ENCODE assay signal across 18 mouse cellular contexts in the genomic region with DNA sequence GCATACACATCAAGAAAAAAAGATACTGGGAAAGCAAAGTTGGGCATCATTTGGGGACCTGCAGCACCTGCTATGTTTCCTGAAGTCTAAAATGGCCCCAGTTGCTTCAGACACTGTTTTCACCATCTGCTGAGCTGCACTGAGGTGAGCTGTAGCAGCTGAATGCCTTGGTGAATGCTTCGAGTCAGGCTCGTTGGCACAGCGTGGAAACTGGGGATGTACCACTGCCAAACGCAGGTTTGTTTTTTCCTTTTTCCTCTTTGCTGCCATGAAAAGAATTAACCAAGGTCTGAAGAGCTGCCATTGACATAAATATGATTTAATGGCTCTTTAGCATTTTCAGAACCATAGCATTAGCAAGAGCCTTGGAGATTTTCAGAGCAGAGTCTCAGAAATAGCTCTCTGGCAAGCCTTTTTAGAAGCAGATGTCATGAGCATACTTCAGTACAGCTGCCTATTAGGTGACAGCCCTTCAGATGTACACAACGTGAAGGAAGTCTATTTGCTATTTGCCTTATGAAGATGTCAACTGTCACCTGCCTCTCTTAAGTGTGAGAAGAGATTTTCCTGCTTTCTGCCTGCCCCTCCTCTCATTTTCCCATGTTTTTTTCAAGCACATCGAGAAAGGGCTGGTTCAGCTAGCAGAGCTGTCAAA.
A peak's percentile ranks its signal among the peaks of the same experiment; 100 is the strongest.
DNase-seq lines count a peak whose midpoint lies in the region; ATAC-seq and TF ChIP-seq lines count a peak whose summit lies in the region.
"Had no signal": no experiment of that assay in that cellular context is flagged by ENCODE, and none has a peak within 500 bp of the region (broad histone marks: within the 10 kb centered on the region; RNA-seq: fewer than 3 reads in every experiment).

No protein-coding gene starts in this region.

- H3K9ac ChIP-seq in hindbrain, embryonic 14.5 days: no peak overlapping the region
- H3K9ac ChIP-seq in midbrain, embryonic 14.5 days (replicated peaks; ENCODE audit: low read length): no peak overlapping the region
- H3K9ac ChIP-seq in forebrain, postnatal 0 days: no peak overlapping the region
- no peak overlapping the region for H3K9ac ChIP-seq in midbrain, postnatal 0 days (replicated peaks; ENCODE audit: low read length, poor library complexity, severe bottlenecking)
- H3K9ac ChIP-seq: limb, embryonic 12.5 days; liver, embryonic 15.5 days had no signal

- H3K9me3 ChIP-seq in hindbrain, embryonic 14.5 days (ENCODE audit: control insufficient read depth, low read length): no peaks in the 10 kb centered on the region
- no peaks in the 10 kb centered on the region for H3K9me3 ChIP-seq in hindbrain, embryonic 10.5 days
- no peaks in the 10 kb centered on the region for H3K9me3 ChIP-seq in midbrain, embryonic 14.5 days (ENCODE audit: control insufficient read depth, low read length)
- H3K9me3 ChIP-seq in midbrain, embryonic 10.5 days (replicated peaks): no peaks in the 10 kb centered on the region
- H3K9me3 ChIP-seq in forebrain, postnatal 0 days (ENCODE audit: low read length): no peaks in the 10 kb centered on the region
- no peaks in the 10 kb centered on the region for H3K9me3 ChIP-seq in midbrain, postnatal 0 days (ENCODE audit: low read length)
- H3K9me3 ChIP-seq: embryonic facial prominence, embryonic 10.5 days; heart, embryonic 10.5 days; limb, embryonic 12.5 days had no signal

- no peak overlapping the region for H3K4me3 ChIP-seq in hindbrain, embryonic 14.5 days (replicated peaks; ENCODE audit: low read length)
- H3K4me3 ChIP-seq in hindbrain, embryonic 10.5 days: no peak overlapping the region
- no peak overlapping the region for H3K4me3 ChIP-seq in midbrain, embryonic 14.5 days (replicated peaks; ENCODE audit: low read depth, low read length)
- no peak overlapping the region for H3K4me3 ChIP-seq in midbrain, embryonic 10.5 days
- no peak overlapping the region for H3K4me3 ChIP-seq in forebrain, postnatal 0 days (ENCODE audit: low read depth, low read length)
- H3K4me3 ChIP-seq in midbrain, postnatal 0 days (ENCODE audit: low read depth, low read length): no peak overlapping the region
- H3K4me3 ChIP-seq: embryonic facial prominence, embryonic 10.5 days; heart, embryonic 10.5 days; limb, embryonic 12.5 days; liver, embryonic 15.5 days had no signal

- no peaks in the 10 kb centered on the region for H3K4me1 ChIP-seq in hindbrain, embryonic 14.5 days (replicated peaks; ENCODE audit: control insufficient read depth, insufficient read depth, low read length)
- no peaks in the 10 kb centered on the region for H3K4me1 ChIP-seq in hindbrain, embryonic 10.5 days (replicated peaks)
- no peaks in the 10 kb centered on the region for H3K4me1 ChIP-seq in midbrain, embryonic 14.5 days (ENCODE audit: control insufficient read depth, insufficient read depth, low read length)
- H3K4me1 ChIP-seq in midbrain, embryonic 10.5 days: no peaks in the 10 kb centered on the region
- H3K4me1 ChIP-seq in forebrain, postnatal 0 days (ENCODE audit: insufficient read depth): no peaks in the 10 kb centered on the region
- no peaks in the 10 kb centered on the region for H3K4me1 ChIP-seq in midbrain, postnatal 0 days (ENCODE audit: insufficient read depth, low read length)
- H3K4me1 ChIP-seq: embryonic facial prominence, embryonic 10.5 days; heart, embryonic 10.5 days; limb, embryonic 12.5 days; liver, embryonic 15.5 days had no signal

- H3K27me3 ChIP-seq in hindbrain, embryonic 14.5 days (ENCODE audit: control insufficient read depth, insufficient read depth, low read length): no peaks in the 10 kb centered on the region
- no peaks in the 10 kb centered on the region for H3K27me3 ChIP-seq in hindbrain, embryonic 10.5 days (ENCODE audit: insufficient read depth, poor library complexity, severe bottlenecking)
- H3K27me3 ChIP-seq in midbrain, embryonic 14.5 days (ENCODE audit: control insufficient read depth, insufficient read depth, low read length): no peaks in the 10 kb centered on the region
- H3K27me3 ChIP-seq in midbrain, embryonic 10.5 days (ENCODE audit: low read depth, poor library complexity, severe bottlenecking): no peaks in the 10 kb centered on the region
- H3K27me3 ChIP-seq in forebrain, postnatal 0 days (ENCODE audit: insufficient read depth, low read length): no peaks in the 10 kb centered on the region
- no peaks in the 10 kb centered on the region for H3K27me3 ChIP-seq in midbrain, postnatal 0 days (ENCODE audit: insufficient read depth, low read length)
- H3K27me3 ChIP-seq: limb, embryonic 12.5 days; liver, embryonic 15.5 days had no signal

- peak overlapping the region; percentile 18; the same call in 1 of the 2 replicates for H3K27ac ChIP-seq in hindbrain, embryonic 14.5 days
- no peak overlapping the region for H3K27ac ChIP-seq in hindbrain, embryonic 10.5 days
- no peak overlapping the region for H3K27ac ChIP-seq in midbrain, embryonic 14.5 days (replicated peaks; ENCODE audit: low read depth, low read length)
- H3K27ac ChIP-seq in midbrain, embryonic 10.5 days (replicated peaks): no peak overlapping the region
- H3K27ac ChIP-seq in forebrain, postnatal 0 days (ENCODE audit: low read depth, low read length): no peak overlapping the region
- H3K27ac ChIP-seq in midbrain, postnatal 0 days (ENCODE audit: low read depth, low read length): no peak overlapping the region
- H3K27ac ChIP-seq: embryonic facial prominence, embryonic 10.5 days; heart, embryonic 10.5 days; limb, embryonic 12.5 days; liver, embryonic 15.5 days had no signal

- no peak for ATAC-seq in hindbrain, embryonic 14.5 days (ENCODE audit: low FRiP score)
- ATAC-seq in midbrain, embryonic 14.5 days (ENCODE audit: low FRiP score, low TSS enrichment): no peak; the same call in 1 of the 2 replicates
- ATAC-seq in forebrain, postnatal 0 days: peak; percentile 45; the same call in 1 of the 2 replicates
- peak; percentile 62 for ATAC-seq in midbrain, postnatal 0 days (ENCODE audit: low FRiP score)

- no peak overlapping the region for H3K4me2 ChIP-seq in hindbrain, embryonic 14.5 days (replicated peaks)
- no peak overlapping the region for H3K4me2 ChIP-seq in midbrain, embryonic 14.5 days (ENCODE audit: low read length)
- H3K4me2 ChIP-seq in forebrain, postnatal 0 days (ENCODE audit: low read depth): no peak overlapping the region
- H3K4me2 ChIP-seq in midbrain, postnatal 0 days (ENCODE audit: low read depth, low read length, poor library complexity, severe bottlenecking): no peak overlapping the region
- H3K4me2 ChIP-seq: limb, embryonic 12.5 days; liver, embryonic 15.5 days had no signal

- TF ChIP-seq CTCF in forebrain, postnatal 0 days (IDR thresholded peaks at IDR 0.05; ENCODE audit: low read depth): no peak
- TF ChIP-seq CTCF in midbrain, postnatal 0 days (IDR thresholded peaks at IDR 0.05): no peak

- WGBS in hindbrain, embryonic 14.5 days: 69% methylated on average over 6 of the region's 6 CpGs
- 79% methylated on average over 6 of the region's 6 CpGs for WGBS in hindbrain, embryonic 10.5 days
- 57% methylated on average over 6 of the region's 6 CpGs for WGBS in midbrain, embryonic 14.5 days
- WGBS in midbrain, embryonic 10.5 days: 84% methylated on average over 6 of the region's 6 CpGs
- 46% methylated on average over 6 of the region's 6 CpGs for WGBS in forebrain, postnatal 0 days
- 57% methylated on average over 6 of the region's 6 CpGs for WGBS in midbrain, postnatal 0 days

- DNase-seq in hindbrain, embryonic 14.5 days (ENCODE audit: low spot score): peak; percentile 27
- no peak for DNase-seq in hindbrain, embryonic 10.5 days (ENCODE audit: low spot score)
- peak; percentile 33 for DNase-seq in midbrain, embryonic 14.5 days
- no peak for DNase-seq in midbrain, embryonic 10.5 days (ENCODE audit: low spot score)
- DNase-seq in forebrain, postnatal 0 days: peak; percentile 17
- DNase-seq in midbrain, postnatal 0 days (ENCODE audit: low spot score): peak; percentile 43
- no peak for DNase-seq in kidney, adult 8-10 months
- DNase-seq: cerebellum, adult 11 months; gastrocnemius, postnatal 25 days; heart, postnatal 36 days; kidney, adult 11 months; kidney, postnatal 4 days; lung, postnatal 4 days; thymus, postnatal 36 days had no signal

- no peaks in the 10 kb centered on the region for H3K36me3 ChIP-seq in hindbrain, embryonic 14.5 days (replicated peaks; ENCODE audit: control insufficient read depth, insufficient read depth)
- H3K36me3 ChIP-seq in hindbrain, embryonic 10.5 days: no peaks in the 10 kb centered on the region
- H3K36me3 ChIP-seq in midbrain, embryonic 14.5 days (ENCODE audit: control insufficient read depth, insufficient read depth, low read length): no peaks in the 10 kb centered on the region
- no peaks in the 10 kb centered on the region for H3K36me3 ChIP-seq in midbrain, embryonic 10.5 days
- no peaks in the 10 kb centered on the region for H3K36me3 ChIP-seq in forebrain, postnatal 0 days (ENCODE audit: insufficient read depth)
- H3K36me3 ChIP-seq in midbrain, postnatal 0 days (ENCODE audit: insufficient read depth, low read length): no peaks in the 10 kb centered on the region
- H3K36me3 ChIP-seq: embryonic facial prominence, embryonic 10.5 days; heart, embryonic 10.5 days; limb, embryonic 12.5 days; liver, embryonic 15.5 days had no signal

Comparison
In these comparisons a context has a peak if more than half of its experiments do, and no peak if none do; other contexts are left out.
1. ATAC-seq: peak in forebrain, postnatal 0 days (single experiment) and midbrain, postnatal 0 days (single experiment); none in hindbrain, embryonic 14.5 days (single experiment) and midbrain, embryonic 14.5 days (single experiment).
2. DNase-seq: peak in hindbrain, embryonic 14.5 days (single experiment), midbrain, embryonic 14.5 days (single experiment), forebrain, postnatal 0 days (single experiment) and midbrain, postnatal 0 days (single experiment); none in hindbrain, embryonic 10.5 days (single experiment), midbrain, embryonic 10.5 days (single experiment) and kidney, adult 8-10 months (0 of 2).